22 mouse cellular contexts compared by ENCODE assay signal in the genomic region with DNA sequence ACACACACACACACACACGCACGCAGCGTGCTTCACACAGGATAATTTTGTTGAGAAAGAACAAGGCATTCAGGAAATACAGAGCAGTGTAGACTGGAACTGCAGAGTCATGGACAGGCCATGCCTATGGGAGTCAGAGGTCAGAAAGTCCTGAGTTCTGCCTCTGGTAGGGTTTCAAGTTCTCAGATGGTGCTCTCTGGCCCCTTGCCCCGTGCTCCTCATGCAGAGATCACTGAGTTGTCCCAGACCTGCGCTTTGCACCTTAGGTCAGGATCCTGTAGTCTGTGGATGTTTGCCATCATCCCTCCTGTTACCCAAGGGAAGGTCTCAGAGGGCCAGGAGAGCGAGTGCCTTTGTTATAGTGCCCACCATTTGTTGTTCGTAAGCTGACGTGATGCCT. TPM values are rescaled to one million over a fixed set of nuclear protein-coding genes. Genes with fewer than 3 reads are reported as not detected.
"Had no signal": no experiment of that assay in that cellular context is flagged by ENCODE, and none has a peak within 500 bp of the region (broad histone marks: within the 10 kb centered on the region; RNA-seq: fewer than 3 reads in every experiment).

No protein-coding gene starts in this region.

- H3K9ac ChIP-seq: intestine, embryonic 15.5 days; kidney, embryonic 15.5 days; limb, embryonic 12.5 days; limb, embryonic 15.5 days; liver, embryonic 13.5 days; lung, embryonic 14.5 days; midbrain, embryonic 12.5 days; midbrain, embryonic 15.5 days; neural tube, embryonic 12.5 days; neural tube, embryonic 15.5 days had no signal

- H3K4me1 ChIP-seq: intestine, embryonic 15.5 days; kidney, embryonic 15.5 days; limb, embryonic 12.5 days; limb, embryonic 15.5 days; midbrain, embryonic 12.5 days; midbrain, embryonic 15.5 days; neural tube, embryonic 12.5 days; neural tube, embryonic 15.5 days had no signal

- ATAC-seq: intestine, embryonic 15.5 days; lung, postnatal 0 days; midbrain, embryonic 15.5 days had no signal

- H3K4me3 ChIP-seq: intestine, embryonic 15.5 days; kidney, embryonic 15.5 days; limb, embryonic 12.5 days; limb, embryonic 15.5 days; liver, embryonic 13.5 days; midbrain, embryonic 12.5 days; midbrain, embryonic 15.5 days; neural tube, embryonic 12.5 days; neural tube, embryonic 15.5 days had no signal

- DNase-seq: kidney, postnatal 4 days; left cerebral cortex, postnatal 4 days; liver, embryonic 13.5 days; lung, embryonic 14.5 days; right cerebral cortex, adult 18-20 months; right cerebral cortex, postnatal 14 days; right cerebral cortex, postnatal 4 days; thymus, adult 2 months; thymus, postnatal 14 days; thymus, postnatal 4 days had no signal

- H3K27me3 ChIP-seq: intestine, embryonic 15.5 days; kidney, embryonic 15.5 days; limb, embryonic 12.5 days; limb, embryonic 15.5 days; liver, embryonic 13.5 days; midbrain, embryonic 12.5 days; midbrain, embryonic 15.5 days; neural tube, embryonic 12.5 days; neural tube, embryonic 15.5 days had no signal

- H3K27ac ChIP-seq: intestine, embryonic 15.5 days; kidney, embryonic 15.5 days; limb, embryonic 12.5 days; limb, embryonic 15.5 days; liver, embryonic 13.5 days; macrophage; midbrain, embryonic 12.5 days; midbrain, embryonic 15.5 days; neural tube, embryonic 12.5 days; neural tube, embryonic 15.5 days; stomach, postnatal 0 days had no signal

- H3K9me3 ChIP-seq: intestine, embryonic 15.5 days; kidney, embryonic 15.5 days; limb, embryonic 12.5 days; limb, embryonic 15.5 days; liver, embryonic 13.5 days; midbrain, embryonic 12.5 days; midbrain, embryonic 15.5 days; neural tube, embryonic 12.5 days; neural tube, embryonic 15.5 days had no signal

- H3K4me2 ChIP-seq: intestine, embryonic 15.5 days; kidney, embryonic 15.5 days; limb, embryonic 12.5 days; limb, embryonic 15.5 days; liver, embryonic 13.5 days; lung, embryonic 14.5 days; midbrain, embryonic 12.5 days; midbrain, embryonic 15.5 days; neural tube, embryonic 12.5 days; neural tube, embryonic 15.5 days had no signal

RNA-seq across cellular contexts. Expression of a gene that starts 44.6 kb away (rescaled TPM):
- total RNA-seq: megakaryocyte, adult 5-6 weeks had no signal
- polyA plus RNA-seq: macrophage had no signal
